Comparison of ENCODE assay signal across 13 mouse cellular contexts in the genomic region with DNA sequence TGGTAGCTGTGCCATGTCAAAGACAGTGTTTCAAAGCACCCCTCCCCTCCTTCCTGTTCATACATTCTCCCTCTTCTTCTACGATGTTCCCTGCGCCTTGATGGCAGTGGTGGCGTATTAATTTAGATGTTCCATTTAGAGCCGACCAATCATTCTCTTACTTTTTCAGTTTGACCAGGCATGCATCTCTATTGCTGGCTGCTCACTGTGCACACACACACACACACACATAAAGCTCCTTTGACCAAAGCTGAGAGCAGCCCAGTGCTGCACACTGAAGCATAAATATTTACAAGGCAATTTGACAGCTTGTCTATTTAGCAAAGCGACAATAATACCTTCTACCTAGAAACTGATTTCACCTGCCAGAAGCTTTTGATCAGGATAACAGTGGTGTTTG.
"Had no signal": no experiment of that assay in that cellular context is flagged by ENCODE, and none has a peak within 500 bp of the region (broad histone marks: within the 10 kb centered on the region; RNA-seq: fewer than 3 reads in every experiment).

No protein-coding gene starts in this region.

- H3K27ac ChIP-seq: liver, embryonic 13.5 days; midbrain, embryonic 10.5 days; midbrain, embryonic 15.5 days; neural tube, embryonic 12.5 days; neural tube, embryonic 15.5 days had no signal

- DNase-seq: kidney, adult 9 months; kidney, postnatal 14 days; kidney, postnatal 4 days; liver, embryonic 13.5 days; lung, adult 2 months; thymus, adult 18-20 months; thymus, postnatal 36 days had no signal

- H3K4me3 ChIP-seq: liver, embryonic 13.5 days; megakaryocyte, embryonic 14.5 days; midbrain, embryonic 10.5 days; midbrain, embryonic 15.5 days; neural tube, embryonic 12.5 days; neural tube, embryonic 15.5 days had no signal

- H3K4me1 ChIP-seq: liver, embryonic 13.5 days; megakaryocyte, embryonic 14.5 days; midbrain, embryonic 10.5 days; midbrain, embryonic 15.5 days; neural tube, embryonic 12.5 days had no signal

- H3K27me3 ChIP-seq: liver, embryonic 13.5 days; megakaryocyte, embryonic 14.5 days; midbrain, embryonic 15.5 days; neural tube, embryonic 12.5 days; neural tube, embryonic 15.5 days had no signal

- H3K4me2 ChIP-seq: liver, embryonic 13.5 days; midbrain, embryonic 15.5 days; neural tube, embryonic 12.5 days; neural tube, embryonic 15.5 days had no signal

- ATAC-seq: lung, postnatal 0 days; midbrain, embryonic 15.5 days had no signal

- H3K9ac ChIP-seq: liver, embryonic 13.5 days; midbrain, embryonic 15.5 days; neural tube, embryonic 12.5 days; neural tube, embryonic 15.5 days had no signal

- H3K9me3 ChIP-seq: liver, embryonic 13.5 days; midbrain, embryonic 10.5 days; midbrain, embryonic 15.5 days; neural tube, embryonic 12.5 days; neural tube, embryonic 15.5 days had no signal

- H3K36me3 ChIP-seq: liver, embryonic 13.5 days; midbrain, embryonic 10.5 days; midbrain, embryonic 15.5 days; neural tube, embryonic 12.5 days; neural tube, embryonic 15.5 days had no signal
